Mouse (Mus musculus) layer of hippocampus, adult 11-12 months (tissue): ENCODE measurements around the gene Mesd.

Source experiments
- DNase-seq: peaks from one replicate; pipeline ENCODE4 v3.0.0; 2022; ENCODE audit warnings: low spot score

Gene Mesd

DNA sequence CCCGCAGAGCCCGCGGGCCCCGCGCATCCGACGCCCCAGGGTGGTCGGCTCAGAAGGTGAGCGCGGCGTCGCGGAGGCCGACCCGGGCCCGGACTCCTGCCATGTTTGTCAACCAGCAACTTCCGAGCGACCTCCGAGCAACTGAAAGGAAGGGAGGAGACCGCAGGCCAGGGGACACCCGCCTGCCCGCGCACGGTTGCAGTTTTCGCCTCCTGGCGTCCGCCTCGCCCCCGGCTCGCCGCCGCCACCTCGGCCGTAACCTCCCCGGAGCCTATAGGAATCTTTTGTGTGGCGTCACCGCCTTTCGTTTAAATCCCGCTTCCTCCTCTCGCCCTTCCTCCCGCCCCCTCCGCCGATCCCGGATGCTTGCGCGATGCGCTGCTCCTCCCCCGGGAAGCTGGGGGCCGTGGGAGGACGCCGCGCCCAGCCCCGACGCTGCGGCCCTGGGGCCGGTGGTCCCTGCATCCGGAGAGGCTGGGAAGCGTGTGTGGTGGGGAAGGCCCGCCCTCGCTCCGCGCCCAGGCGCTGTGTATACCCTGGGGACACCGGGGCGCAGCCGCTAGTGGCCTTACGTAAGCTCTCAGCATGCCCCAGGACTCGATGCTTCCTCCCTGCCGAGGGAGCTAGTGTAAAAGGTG, at the start of gene Mesd, which contains the start of gene Tlnrd1:
TSS of gene Mesd (plus strand) at position 446 of the 638 bp plus-strand sequence.
TSS of gene Tlnrd1 (minus strand) at position 285 of the 638 bp plus-strand sequence.
- DNase-seq: peak; percentile 89

DNA sequence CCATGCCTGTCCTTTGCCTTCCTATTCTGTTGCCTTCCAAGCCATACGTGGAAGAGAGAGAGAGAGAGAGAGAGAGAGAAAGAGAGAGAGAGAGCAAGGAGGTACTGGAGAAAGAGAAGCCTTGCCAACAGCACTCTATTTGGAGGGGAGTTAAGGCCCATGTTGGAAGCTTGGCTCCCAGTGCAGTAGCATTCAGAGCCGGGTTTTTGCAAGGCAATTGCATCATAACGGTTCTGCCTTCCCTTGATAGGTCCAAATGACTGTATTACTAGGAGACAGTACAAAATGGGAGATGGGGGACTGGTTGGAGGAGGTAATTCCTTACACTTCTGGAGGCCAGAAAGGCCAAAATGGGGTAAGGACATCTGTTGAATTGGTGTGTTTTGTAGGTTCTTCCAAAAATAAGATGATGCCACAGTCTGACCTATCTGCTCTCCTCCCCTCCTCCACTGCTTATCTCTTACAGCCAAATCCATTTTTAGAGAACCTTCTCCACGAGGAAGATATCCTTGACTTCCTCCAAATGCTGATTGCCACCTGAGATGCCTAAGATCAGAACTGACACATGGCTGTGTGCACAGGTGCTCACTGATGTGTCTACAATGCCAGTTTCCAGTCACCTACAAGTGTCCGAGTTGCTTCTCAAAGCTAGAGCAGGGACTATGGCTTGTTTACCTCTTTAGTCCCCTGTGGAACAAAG, 45.6 kb upstream of the Mesd start:
- no peak for DNase-seq

DNA sequence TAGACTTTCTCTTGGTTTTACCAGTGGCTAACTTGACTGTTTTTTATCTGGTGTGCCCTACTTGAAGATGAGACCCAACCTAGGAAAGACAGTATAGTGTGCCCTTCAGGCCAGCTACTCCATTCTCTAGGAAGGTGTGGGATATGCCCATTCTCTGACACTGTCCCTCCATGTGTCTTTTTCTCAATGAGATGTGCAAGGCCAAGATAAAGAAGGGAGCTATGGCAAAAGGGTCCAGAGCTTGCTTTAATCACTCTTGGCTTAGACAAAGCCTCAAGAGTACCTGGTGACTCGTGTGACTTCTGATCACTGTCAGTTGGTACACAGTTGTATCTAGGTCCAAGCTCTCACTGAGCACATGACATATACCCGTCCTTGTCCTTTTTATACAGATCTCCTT, 44.2 kb upstream of the Mesd start:
- DNase-seq: no peak

DNA sequence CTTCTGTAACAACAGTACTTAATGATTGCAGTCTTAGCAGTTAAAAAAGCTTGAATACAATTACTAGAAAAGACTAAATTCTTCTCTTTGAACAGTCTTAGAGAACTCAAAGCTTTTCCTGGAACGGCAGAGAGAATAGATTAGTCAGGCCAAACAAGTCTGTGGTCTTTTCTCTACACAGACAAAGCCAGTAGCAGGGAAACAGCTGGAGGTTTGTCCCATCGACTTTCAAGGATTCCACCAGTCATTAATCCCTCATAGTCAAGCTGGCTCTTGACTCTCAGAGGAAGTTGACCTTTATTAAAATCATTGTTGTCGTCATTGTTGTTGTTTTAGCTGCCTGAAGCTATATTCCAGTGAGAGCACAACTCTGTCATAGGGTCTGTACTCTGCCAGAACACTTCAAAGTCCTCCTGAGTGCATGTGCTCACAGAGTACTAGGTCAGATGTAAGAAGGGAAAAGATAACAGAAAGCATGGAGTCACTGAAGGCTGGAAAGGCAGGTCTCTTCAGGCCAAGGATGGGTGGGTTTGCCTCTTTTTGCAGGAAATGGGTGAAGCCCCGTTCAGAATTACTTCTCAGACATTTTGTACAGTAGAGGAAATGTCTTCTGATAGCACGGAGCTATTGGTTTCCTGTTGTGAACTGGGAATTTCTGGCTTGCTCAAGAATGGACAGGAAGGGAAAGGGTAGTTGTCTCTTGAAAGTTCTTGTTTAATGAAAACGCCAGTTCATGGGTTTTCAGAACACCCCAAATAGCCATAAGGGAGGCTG, 41.6 kb upstream of the Mesd start:
- DNase-seq: no peak

DNA sequence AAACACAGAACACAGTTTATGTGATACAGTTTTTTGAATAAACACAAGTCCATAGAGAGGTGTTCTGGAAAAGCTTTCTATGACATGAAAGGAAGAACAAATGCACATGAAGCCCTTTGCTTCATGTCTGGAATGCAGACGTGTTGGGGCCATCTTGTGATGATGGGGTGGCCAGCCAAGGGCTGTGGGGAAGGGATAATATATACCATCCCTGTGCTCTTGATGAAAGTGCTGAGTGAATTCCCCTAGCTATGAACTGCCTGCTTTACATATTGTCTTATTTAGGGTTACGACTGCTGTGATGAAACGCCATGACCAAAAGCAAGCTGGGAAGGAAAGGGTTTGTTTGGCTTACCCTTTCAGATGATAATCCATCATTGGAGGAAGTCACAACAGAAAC, 39.5 kb upstream of the Mesd start:
- DNase-seq: no peak

DNA sequence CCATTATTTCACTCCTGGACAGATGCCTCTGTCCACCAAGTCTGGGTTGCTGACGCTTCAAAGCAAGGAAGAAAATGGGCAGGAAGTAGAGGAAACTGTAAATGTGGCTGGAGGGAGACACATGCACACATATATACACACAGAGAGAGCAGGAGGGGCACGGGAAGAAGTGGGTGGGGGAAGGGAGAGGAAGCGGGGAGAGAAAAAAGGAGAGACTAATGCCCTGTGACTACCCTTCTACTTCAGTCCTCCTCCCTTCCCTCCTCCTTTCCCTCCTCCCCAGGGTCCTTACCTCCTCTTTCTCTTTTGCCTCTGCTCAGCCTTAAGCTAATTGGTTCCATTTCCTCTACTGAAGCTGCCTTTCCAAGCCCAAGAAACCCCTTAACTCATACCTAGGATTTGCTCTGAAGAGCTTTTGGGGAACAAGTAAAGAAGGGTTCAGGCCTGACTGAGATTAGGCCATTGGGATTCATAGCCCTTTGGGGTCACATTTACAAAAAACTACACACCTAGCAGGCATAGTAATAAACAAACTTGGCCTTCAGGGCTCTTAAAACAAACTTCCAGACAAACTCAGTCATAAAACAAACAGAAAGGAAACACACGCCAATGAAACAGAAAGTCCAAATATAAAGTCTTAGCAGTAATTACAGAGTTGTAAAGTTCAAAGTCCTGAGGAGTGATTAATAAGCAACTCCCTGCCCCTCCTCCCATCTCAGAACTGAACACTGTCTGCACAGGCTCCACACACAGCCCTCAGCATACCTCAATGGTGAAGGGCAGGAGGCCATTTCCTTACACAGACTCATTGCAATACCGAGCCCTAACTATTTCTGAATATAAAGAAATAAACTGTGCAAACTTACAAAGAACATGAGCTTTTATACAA, 36.8 kb upstream of the Mesd start:
- DNase-seq: no peak

DNA sequence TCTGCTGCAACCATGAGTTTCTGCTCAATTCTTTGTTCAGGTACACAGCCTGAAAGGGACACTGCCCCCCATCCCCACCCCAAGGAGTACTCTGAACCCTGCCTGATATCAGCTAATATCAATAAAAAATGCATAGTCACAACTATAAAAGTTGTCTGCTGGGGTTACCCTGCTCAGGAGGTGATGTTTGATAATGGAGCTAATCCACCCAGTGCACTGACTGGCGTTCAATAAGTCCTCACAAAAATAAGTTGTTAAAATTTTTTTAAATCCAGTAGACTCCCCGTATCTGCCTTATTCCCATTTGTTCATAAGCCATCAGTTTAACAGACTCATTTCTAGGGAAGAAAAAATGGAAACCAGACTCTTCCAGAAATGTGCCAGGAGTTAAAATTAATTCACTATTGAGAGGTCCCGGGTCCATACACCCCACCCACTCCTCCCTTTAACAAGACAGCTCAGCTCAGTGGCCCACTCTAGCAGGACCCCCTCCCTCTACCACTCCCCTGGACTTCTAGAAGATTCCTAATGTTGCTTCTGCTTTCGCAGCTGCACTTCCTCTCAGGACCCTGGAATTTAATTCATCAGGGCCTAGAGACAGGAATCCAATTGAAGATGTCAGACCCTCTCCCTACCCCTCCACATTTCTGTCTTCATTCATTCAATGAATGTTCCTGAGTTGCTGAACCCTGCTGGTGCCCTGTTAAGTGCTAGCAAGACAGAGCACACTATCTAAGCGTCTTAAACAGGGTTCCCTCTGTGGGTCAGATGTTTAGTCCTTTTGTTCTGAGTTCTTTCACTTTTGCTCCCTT, 32.5 kb upstream of the Mesd start:
- no peak for DNase-seq

DNA sequence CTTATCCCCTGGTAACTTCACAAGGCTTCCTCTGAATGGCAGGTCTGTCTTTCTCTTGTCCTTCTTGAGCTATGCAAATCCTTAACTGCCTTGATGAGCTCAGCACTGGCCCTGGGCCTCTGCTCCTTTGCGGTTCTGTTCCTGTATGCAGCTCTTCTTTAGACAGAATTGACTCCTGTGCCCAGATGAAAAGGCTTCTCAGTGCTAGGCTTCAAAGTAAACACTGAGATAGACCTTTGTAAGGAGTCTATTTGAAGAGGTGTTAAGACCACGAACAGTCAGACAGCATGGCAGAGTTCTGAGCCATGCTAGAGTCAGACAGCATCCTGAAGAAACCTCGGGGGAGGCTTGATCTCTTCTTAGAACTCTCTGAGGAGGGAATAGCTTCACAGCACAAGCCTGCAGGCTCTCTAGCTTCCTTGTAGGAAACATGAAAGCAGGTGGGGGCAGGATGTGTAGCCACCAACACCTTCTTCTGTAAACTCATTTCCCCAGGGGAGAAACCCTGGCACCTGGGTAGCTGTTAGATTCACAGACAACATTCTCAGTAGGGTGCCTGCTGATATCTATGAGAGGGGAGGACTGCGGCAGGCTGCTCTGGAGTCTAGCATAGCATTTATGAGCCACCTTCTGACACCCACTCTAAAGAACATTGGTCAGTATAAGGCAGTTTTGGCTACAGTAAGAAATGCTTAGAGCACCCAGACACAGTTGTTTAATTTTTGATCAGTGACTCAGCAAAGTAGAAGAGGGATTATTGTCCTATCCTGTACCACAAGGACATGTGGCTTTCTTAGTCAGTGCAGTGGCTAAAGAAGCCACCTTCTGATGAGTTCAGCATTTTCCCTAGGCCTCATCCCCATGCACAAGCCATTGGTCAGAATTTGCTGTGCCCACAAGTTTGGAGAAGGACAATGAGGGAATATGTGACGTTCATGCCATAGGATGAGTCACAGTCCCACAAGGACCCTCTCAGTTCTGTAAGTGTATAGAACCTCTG, 31.6 kb upstream of the Mesd start:
- no peak for DNase-seq

DNA sequence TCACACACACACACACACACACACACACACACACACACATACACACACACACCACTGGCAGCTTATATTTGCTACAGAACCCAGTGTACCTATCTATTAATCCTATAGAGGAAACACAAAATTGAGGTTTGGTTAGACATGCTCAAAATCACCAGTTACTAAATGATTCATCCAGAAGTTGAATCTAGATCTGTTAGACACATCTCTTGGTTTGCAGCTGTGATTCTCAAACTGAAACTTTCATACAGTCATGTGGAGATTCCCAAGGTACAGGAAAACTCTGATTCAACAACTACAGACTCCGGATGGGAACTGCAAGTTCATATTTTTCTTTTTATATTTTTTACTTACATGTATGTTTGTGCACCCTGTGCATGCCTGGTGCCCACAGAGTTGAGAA, 29.1 kb upstream of the Mesd start:
- DNase-seq: no peak

DNA sequence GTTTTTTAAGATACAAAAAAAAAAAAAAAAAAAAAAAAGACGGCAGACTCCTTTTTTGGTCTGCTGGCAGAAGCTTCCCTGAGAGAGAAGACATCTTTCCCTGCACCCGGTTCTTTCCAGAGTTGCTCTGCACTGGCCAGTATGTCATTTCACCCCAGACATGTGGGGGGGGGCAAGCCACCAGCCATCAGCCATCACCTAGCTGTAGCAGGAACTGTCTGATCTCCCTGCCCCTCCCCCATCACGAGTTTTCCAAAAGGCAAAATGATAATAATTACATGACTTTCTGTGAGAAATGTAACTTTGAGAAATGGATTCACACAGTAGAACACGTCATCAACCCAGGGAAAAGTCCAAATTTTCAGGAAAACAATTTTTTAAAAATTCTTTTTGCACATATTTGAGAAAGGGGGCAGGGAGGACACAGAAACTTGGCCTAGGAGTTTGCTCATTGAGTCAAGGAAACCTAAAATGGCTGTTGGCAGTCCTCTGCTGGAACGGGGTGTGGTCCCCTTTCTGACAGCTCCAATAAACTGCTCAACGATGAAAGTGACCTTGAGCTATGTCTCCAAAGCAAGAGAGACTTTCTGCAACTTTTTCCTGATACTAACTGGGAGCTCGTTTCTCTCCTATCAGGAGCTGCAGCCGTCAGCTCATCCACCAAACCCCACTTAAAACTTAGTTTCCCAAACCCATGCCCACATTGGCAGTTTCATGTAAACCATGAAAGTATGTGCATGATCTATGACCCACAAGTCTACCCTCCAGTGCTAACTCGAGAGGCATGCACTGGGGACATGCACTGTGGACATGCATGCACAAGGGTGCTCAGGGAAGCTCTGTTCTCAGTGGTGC, 27.7 kb upstream of the Mesd start:
- no peak for DNase-seq

DNA sequence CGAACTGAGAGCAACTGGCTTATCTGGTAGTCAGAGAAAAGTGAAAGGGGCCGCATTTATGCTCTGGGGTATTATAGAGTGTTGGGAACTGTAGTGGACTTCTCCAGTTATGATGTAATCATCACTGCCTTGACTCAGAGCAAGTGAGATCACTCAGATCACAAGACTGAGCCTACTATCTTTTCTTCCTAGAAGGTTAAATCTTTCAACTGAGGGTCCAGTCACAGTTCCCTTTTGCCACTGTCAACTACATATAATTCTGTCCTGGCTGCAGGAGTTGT, 27.1 kb upstream of the Mesd start:
- no peak for DNase-seq

DNA sequence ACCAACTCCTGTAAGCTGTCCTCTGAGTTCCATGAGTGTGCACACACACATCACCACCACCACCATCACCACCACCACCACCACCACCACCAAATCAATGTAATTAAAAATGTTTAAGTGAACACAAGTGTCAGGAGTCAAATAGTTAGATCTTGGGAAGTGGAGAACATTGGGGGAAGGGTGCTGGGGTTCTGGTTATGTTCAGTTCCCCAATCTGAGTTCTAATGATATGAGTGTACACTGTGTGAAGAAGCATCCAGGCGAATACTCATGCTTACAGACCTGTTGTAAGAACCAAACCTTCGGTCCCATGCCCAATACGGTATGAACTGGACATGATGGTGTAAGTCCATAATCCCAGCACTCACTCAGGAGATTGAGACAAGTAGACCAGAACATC, 26.3 kb upstream of the Mesd start:
- DNase-seq: no peak

DNA sequence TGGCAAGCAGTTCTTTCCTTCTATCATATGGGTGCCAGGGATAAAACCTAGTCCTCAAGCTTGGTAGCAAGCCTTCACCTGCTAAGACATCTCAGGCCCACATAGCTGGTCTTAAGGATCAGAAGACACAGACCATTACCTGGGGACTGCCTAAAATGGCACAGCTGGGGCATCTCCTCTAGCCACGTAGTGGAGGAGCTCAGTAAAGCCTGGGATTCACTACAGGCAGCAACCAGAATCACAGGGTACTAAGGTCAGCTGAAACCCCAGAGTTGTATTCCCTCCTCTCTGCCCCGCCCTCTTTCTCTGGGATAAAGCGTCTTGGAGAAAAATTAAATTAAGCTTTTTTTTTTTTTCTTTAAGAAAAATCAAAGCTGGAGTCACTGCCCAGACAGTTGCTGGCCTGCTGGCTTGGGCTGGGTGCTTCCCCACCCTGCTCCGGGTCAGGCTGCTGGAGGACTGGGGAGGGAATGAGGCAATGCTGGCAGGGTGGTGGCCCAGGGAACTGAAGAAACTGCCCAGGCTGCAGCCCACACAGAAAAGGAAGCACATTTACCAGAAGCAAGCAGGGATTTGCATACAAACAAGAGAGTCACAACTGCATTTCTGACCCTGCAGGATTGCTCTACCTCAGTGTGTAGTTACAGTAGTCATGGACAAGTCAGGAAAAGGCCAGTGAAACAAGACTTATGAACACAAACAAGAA, 24.7 kb upstream of the Mesd start:
- no peak for DNase-seq

DNA sequence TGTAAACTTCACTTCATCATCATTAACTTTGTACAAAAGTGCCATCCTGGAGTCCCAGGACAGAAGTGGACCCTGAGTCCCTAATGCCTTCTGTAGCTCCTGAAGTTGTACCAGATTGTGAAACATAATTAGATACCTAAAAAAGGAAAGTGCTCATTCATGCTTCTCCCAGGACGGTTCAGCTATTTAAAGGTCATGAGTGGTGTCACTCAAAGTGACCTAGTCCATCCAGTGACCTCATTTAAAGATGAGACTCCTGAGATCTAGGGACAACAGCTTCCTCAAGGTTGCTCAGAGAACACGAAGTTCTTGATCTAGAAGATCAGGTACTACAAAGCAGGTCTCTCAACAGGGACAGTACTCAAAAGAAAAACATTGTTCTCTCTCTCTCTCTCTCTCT, 20.7 kb upstream of the Mesd start:
- DNase-seq: no peak

DNA sequence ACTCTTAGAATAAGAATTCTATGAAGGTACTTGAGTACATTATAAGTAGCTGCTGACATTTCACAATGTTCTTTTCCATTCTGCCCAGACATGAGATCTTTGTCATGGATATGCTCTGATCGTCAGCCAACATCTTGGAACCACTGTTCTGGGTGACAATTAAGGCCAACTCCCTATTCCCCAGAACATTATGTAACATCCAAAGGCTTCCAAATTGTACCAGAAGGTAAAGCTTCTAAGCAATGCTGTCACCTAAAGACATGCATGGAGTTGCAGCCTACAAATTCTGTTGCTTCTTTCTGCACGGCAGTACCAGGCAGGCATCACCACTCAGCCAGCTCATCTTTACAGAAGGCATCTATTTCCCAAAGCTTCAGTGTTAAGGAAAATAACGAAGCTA, 16.1 kb upstream of the Mesd start:
- DNase-seq: no peak

DNA sequence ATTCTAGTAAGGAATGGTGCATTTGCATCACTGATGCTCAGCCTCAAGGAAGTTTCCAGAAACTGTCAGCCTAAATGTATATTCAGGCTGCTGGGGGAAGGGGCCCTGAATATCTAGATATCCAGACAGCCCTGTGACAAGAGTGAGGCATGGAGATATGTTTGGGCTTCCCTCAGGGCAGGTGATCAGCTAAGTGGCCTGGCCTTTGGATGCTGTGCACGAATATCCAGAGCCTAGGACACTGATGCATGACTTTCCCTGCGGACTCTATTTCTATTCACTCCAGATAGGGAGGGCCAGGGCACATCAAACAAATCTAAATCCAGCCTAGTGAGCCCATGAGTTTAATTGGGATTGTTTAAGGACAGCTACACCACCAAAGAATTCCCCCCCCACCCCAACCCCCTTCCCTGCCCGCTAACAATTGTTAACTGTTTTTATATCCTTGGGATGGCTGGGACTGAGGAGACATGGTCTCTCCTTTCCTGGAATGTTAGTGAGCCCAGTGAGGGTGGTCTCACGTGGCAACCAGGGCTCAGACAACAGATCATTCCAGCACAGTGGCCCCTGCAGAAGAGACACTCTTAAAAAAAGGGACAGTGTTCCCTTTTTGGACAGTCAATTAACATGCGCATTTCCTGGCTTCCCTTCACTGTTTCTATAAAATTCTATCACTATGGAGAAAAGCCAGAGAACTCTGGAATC, 14.3 kb upstream of the Mesd start:
- DNase-seq: no peak

DNA sequence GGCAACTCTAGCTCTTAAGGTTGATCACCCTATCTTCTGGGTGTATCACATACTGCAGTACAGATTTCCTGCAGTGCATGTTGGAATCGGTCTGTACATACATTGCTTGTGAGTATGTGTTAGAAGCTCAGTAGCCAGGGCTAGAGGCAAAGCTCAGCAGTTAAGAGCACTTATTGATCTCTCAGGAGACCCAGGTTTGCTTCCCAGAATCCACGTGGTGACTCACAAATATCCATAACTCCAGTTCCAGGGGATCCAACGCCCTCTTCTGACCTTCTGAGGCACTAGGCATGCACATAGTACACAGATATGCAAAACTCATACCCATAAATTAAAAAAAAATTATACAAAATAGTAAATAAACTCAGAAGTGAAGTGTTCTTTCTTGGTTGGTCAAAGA, 7.2 kb upstream of the Mesd start:
- no peak for DNase-seq
